Mouse (Mus musculus) thymus, postnatal 10 days (tissue): Measurements from ENCODE around the gene Mettl7a2.
"Not testable (repeated sequence)": the region's sequence is repeated elsewhere in the genome, so short reads cannot be mapped to it uniquely, and the experiment has no call there.

Experiments
- DNase-seq, 2 experiments: peaks; one replicate each; pipeline ENCODE4 v3.0.0; 2021; ENCODE audit warnings: low spot score in 2 of 2

Mettl7a2 gene

DNA sequence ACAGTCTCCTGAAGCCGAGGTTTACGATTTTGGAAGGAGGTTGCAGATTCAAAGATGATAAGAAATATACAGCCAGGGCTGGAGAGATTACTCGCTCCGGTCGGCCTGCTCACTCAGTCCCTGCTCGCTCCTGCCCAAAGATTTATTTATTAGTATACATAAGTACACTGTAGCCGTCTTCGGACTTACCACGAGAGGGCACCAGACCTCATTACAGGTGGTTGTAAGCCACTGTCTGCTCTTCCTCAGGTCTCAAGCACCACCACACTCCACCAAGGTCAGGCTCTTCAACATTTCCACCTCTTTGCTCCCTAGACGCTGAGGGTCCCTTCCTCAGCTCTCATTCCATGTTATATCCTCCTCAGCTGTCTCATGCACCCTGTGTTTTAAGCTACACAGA is 15.2 kb upstream of the Mettl7a2 start:
- DNase-seq: peak; percentile 53 to 70

GRCm38 (mm10) chr15:100341314-100341980 is 11.6 kb upstream of the Mettl7a2 start:
- DNase-seq: not testable (repeated sequence)

DNA sequence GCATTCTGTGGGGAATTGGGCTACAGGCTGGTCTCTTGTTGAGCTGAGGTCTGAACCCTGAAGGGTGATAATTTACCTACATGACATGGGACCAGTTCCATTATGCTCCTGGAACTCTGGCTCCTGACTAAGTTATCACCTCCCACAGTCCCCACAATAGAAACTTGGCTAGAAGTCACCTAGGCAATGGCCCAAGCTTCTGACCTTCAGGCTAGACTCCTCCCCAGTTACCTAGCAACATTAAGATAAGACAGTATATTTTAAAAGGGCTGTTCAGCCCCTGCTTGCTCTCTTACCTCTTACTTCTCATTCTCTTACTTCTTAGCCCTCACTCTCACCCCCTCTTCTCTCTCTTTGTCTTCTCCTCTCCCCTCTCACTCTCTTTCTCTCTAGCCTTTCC is 7.5 kb upstream of the Mettl7a2 start:
- no peak for DNase-seq

- no peak for DNase-seq
These were observed 6.2 kb upstream of the Mettl7a2 start for GRCm38 (mm10) chr15:100346761-100347160.

DNA sequence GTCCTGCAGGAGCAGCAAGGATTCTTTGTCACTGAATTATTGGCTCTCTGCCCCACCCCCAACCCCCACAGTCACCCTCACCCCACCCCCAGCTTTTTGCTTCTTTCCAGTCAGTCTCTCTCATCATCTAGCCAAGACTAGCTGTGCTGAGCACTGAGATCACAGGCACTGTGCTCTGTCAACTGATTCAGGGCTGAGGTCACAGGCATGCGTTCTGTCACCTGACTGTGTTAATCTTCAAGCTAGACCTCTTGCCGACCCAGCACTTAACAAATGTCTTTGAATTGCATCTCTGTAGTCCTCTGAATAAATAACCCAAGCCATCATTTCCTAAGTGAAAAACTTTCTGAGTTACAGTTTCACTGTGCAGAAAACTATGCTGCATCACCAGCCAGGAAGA is 3.5 kb upstream of the Mettl7a2 start:
- no peak for DNase-seq

- DNase-seq: no peak
These were observed 1.4 kb upstream of the Mettl7a2 start for GRCm38 (mm10) chr15:100351501-100352060.

- not testable (repeated sequence) for DNase-seq
These were observed 399 bp downstream of the Mettl7a2 start for GRCm38 (mm10) chr15:100353399-100353798.

DNA sequence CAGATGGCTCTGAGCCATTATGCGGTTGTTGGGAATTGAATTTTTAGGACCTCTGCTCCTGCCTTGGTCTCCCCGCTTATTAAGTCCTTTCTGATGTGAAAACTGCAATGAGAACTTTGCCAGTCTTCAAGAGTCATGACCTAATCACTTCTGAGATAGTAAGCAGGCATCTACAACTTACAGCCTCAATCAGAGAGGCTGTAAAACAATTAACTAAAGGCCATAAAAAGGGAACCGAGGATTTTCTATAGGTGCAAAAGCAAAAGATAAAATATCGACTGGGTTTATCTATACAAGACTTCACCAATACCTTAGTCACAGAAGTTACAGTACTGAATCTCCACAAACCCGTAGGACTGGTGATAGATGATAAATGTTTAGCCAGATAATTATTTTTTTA is 2.9 kb downstream of the Mettl7a2 start:
- DNase-seq: no peak

- no peak for DNase-seq
These were observed 11.2 kb downstream of the Mettl7a2 start, which contains the start of gene Higd1c for GRCm38 (mm10) chr15:100364242-100364641. Gene Higd1c, plus strand, starts transcription at chr15:100364542.

GRCm38 (mm10) chr15:100365967-100366366 is 13.0 kb downstream of the Mettl7a2 start:
- DNase-seq: not testable (repeated sequence)

GRCm38 (mm10) chr15:100367119-100367518 is 14.1 kb downstream of the Mettl7a2 start:
- no peak for DNase-seq

- DNase-seq: peak in 1 of 2 experiments; percentile 60
These were observed 22.1 kb downstream of the Mettl7a2 start for GRCm38 (mm10) chr15:100375066-100375465.

GRCm38 (mm10) chr15:100377847-100378505 is 25.0 kb downstream of the Mettl7a2 start:
- DNase-seq: not testable (repeated sequence)

GRCm38 (mm10) chr15:100379658-100380057 is 26.7 kb downstream of the Mettl7a2 start:
- no peak for DNase-seq

DNA sequence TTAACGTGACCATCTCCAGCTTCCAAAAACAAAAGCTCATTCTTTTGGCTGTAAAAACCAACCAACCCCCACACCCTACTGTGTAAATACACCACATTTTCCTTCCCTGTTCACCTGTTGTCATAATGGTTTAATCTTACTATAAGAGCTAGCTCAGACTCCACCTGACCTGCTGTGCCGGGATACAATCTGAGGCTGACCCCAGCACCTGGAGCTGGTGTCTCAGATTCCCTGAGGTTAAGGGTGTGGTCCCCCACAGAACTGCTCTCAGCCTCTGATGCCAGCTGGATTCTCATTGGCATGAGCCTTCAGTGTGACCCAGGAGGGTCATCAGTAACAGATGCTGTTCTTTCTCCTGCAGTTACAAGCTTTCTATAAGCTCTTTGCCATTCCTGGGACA is 27.1 kb downstream of the Mettl7a2 start:
- no peak for DNase-seq

DNA sequence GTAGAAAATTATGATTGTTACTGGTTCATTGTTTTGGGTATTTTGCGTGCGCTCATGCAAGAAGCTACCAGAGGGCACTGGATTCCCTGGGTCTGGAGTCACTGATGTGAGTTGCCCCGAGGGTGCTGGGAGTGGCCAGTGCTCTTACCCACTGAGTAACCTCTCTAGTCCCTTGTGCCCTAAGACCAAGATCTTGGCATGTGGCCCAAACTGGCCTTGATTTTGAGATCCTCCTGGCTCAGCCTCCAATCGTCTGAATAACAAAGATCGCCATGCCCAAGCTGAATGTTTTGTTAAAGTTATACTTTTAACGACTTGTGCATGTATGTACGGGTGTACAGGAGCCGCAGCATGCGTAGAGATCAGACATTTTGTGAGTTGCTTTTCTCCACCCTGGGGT is 32.7 kb downstream of the Mettl7a2 start:
- no peak for DNase-seq

GRCm38 (mm10) chr15:100387544-100388223 is 34.7 kb downstream of the Mettl7a2 start:
- DNase-seq: no peak

DNA sequence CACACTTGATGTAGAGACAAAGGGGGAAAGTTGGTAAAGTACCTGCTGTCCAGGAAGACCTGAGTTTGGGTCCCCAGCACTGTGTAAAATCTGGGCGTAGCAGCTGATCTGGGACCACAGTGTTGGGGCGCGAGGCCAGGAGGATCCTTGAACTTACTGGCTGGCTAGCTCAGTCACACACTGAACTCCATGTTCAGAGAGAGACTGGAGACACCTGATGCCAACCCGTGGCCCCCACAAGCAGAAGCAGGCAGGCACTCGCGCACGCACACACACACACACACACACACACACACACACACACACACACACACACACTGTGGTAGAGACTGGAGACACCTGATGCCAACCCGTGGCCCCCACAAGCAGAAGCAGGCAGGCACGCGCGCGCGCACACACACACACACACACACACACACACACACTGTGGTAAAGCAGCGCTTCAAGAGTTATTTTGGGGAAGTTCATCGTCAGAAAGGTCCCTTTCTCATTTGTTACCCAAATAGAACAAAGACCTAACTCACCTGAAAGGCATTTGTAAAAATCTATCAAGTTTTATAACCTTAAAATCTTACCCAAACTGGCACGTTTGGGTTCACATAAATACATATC is 35.3 kb downstream of the Mettl7a2 start:
- peak; percentile 13 to 26 for DNase-seq

DNA sequence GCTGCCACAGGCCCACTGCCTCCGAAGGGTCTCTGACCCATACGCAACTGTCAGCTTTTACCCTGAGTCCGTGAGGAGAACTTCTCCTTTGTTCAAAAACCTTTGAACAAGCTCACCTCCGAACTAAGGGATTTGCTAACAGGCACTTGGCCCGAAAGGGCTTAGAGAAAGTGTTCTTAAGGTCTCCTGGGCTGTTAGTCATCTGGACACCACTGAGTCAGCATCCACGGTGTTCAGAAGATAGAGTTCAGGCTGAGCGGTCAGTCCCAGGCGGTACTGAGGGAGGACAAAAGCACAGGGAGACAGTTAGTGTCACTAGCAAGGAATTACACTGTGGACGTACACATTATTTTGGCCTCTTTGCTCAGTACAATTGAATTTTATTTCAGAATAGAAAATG is 35.9 kb downstream of the Mettl7a2 start:
- no peak for DNase-seq

- no peak for DNase-seq
These were observed 38.1 kb downstream of the Mettl7a2 start for GRCm38 (mm10) chr15:100391066-100391465.

DNA sequence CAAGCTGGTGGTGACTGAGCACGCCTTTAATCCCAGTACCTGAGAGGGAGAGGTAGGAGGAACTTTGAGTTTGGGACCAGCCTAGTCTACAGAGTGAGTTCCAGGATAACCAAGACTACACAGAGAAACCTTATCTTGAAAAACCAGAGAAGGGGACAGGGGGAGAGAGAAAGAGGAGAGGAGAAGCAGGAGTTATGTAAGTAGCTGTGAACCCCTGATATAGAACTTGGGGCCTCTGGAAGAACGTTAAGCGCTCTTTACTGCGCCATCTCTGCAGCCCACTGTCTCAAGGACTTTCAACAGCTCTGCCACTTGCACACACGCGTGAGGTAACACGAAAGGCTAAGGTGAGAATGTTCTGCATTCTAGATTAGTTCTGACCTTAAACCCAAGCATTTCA is 38.6 kb downstream of the Mettl7a2 start:
- DNase-seq: no peak

GRCm38 (mm10) chr15:100393016-100393415 is 40.0 kb downstream of the Mettl7a2 start:
- DNase-seq: no peak
